15 mouse cellular contexts compared by ENCODE assay signal in the genomic region with DNA sequence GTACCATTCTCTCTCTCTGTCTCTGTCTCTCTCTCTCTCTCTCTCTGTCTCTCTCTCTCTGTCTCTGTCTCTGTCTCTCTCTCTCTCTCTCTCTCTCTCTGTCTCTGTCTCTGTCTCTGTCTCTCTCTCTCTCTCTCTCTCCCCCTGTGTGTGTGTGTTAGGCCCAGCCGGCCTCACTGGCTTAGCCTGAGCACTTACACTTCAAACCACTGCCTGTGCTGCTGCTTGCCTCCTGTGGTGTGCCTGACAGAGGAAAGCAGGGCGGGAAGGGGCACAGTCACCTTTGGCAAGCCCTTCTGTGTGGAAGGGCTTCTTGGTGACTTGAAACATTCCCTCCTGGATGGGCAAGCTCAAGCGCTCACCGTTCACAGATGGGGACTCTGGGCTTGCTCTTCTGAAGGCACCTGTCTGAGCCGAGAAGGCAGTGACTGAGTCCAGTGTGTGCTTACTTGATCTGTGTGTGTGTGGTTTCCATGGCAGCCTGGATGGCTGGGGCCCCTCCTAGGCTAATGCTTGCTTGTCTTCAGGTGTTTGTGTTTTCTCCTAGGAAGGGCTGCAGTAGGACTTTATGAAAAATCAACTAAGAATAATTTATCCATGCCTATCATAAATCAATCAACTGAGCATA. TPM values are rescaled to one million over a fixed set of nuclear protein-coding genes. Genes with fewer than 3 reads are reported as not detected.
DNase-seq lines count a peak whose midpoint lies in the region; ATAC-seq and TF ChIP-seq lines count a peak whose summit lies in the region.
"Had no signal": no experiment of that assay in that cellular context is flagged by ENCODE, and none has a peak within 500 bp of the region (broad histone marks: within the 10 kb centered on the region; RNA-seq: fewer than 3 reads in every experiment).

No protein-coding gene starts in this region.

- DNase-seq in heart, adult 18-20 months: no peak
- no peak for DNase-seq in MEL (ENCODE audit: low read depth, low spot score)
- no peak for DNase-seq in spleen, adult 18-20 months
- no peak for DNase-seq in spleen, postnatal 4 days (ENCODE audit: low spot score in 2 of 2)
- DNase-seq: B cell, adult 2 months; cerebellum, postnatal 10 days; thymus, adult 18-20 months had no signal

- no peak overlapping the region for H3K4me2 ChIP-seq in heart, embryonic 12.5 days
- peak overlapping the region; percentile 68 for H3K4me2 ChIP-seq in liver, embryonic 15.5 days
- no peak overlapping the region for H3K4me2 ChIP-seq in forebrain, embryonic 13.5 days
- H3K4me2 ChIP-seq: embryonic facial prominence, embryonic 15.5 days; heart, embryonic 15.5 days had no signal

- no peak for TF ChIP-seq CTCF in MEL (IDR thresholded peaks at IDR 0.05 in 2 of 3, conservative IDR thresholded peaks at IDR 0.05 in 1 of 3; ENCODE audit: control insufficient read depth in 1 of 3, insufficient read depth in 1 of 3, low read depth in 2 of 3, low read length in 3 of 3, poor library complexity in 1 of 3, severe bottlenecking in 1 of 3)

- H3K9ac ChIP-seq in heart, embryonic 12.5 days: no peak overlapping the region
- peak overlapping the region; percentile 40 for H3K9ac ChIP-seq in MEL (ENCODE audit: control insufficient read depth, low read depth, low read length, poor library complexity, severe bottlenecking)
- peak overlapping the region; percentile 57 for H3K9ac ChIP-seq in liver, embryonic 15.5 days
- H3K9ac ChIP-seq in forebrain, embryonic 13.5 days: no peak overlapping the region
- H3K9ac ChIP-seq: embryonic facial prominence, embryonic 15.5 days; heart, embryonic 15.5 days had no signal

- no peak for TF ChIP-seq POLR2A in MEL (IDR thresholded peaks at IDR 0.05; ENCODE audit: control insufficient read depth in 1 of 2, insufficient read depth in 1 of 2, low read depth in 1 of 2, low read length in 2 of 2, poor library complexity in 1 of 2)

- H3K4me3 ChIP-seq in heart, embryonic 12.5 days: no peak overlapping the region
- H3K4me3 ChIP-seq in MEL (ENCODE audit: control insufficient read depth in 1 of 2, insufficient read depth in 1 of 2, low read depth in 2 of 2, low read length in 2 of 2): no peak overlapping the region
- 0 out of 2 replicates have a peak overlapping the region, but pooled peaks have one; percentile 21 for H3K4me3 ChIP-seq in liver, embryonic 15.5 days (replicated peaks)
- H3K4me3 ChIP-seq in forebrain, embryonic 13.5 days: no peak overlapping the region
- H3K4me3 ChIP-seq: embryonic facial prominence, embryonic 15.5 days; heart, embryonic 15.5 days; layer of hippocampus, adult 2 months had no signal

- no peaks in the 10 kb centered on the region for H3K9me3 ChIP-seq in heart, embryonic 12.5 days (replicated peaks)
- H3K9me3 ChIP-seq in MEL (replicated peaks; ENCODE audit: insufficient read depth, low read length): no peaks in the 10 kb centered on the region
- no peaks in the 10 kb centered on the region for H3K9me3 ChIP-seq in liver, embryonic 15.5 days (replicated peaks)
- H3K9me3 ChIP-seq in forebrain, embryonic 13.5 days (replicated peaks): no peaks in the 10 kb centered on the region
- H3K9me3 ChIP-seq: embryonic facial prominence, embryonic 15.5 days; G1E; heart, embryonic 15.5 days had no signal

- H3K79me2 ChIP-seq in MEL (ENCODE audit: control insufficient read depth, insufficient read depth, low read length, poor library complexity): no peaks in the 10 kb centered on the region

- no peak for TF ChIP-seq RAD21 in MEL (IDR thresholded peaks at IDR 0.05; ENCODE audit: low read depth, low read length)

- ATAC-seq in heart, embryonic 12.5 days (ENCODE audit: insufficient number of reproducible peaks, low FRiP score): 0 out of 2 replicates have a peak, but pooled peaks have one; percentile 51
- ATAC-seq in erythroid progenitor cell, adult 5-6 weeks (replicated peaks; ENCODE audit: low FRiP score, poor library complexity, severe bottlenecking): peak; percentile 52
- ATAC-seq in liver, embryonic 15.5 days (ENCODE audit: insufficient read depth): peak; percentile 80
- no peak for ATAC-seq in forebrain, embryonic 13.5 days

- peaks cover 40% of the 10 kb centered on the region for H3K4me1 ChIP-seq in heart, embryonic 12.5 days (replicated peaks)
- peaks cover 42 to 49% of the 10 kb centered on the region in 2 experiments for H3K4me1 ChIP-seq in MEL (ENCODE audit: control insufficient read depth in 1 of 2, insufficient read depth in 2 of 2, low read length in 2 of 2)
- H3K4me1 ChIP-seq in liver, embryonic 15.5 days (replicated peaks): peaks cover 66% of the 10 kb centered on the region
- peaks cover 7% of the 10 kb centered on the region; the same call in 1 of the 2 replicates for H3K4me1 ChIP-seq in forebrain, embryonic 13.5 days

- H3K27me3 ChIP-seq in heart, embryonic 12.5 days (replicated peaks): no peaks in the 10 kb centered on the region
- no peaks in the 10 kb centered on the region for H3K27me3 ChIP-seq in MEL (ENCODE audit: control insufficient read depth in 1 of 2, insufficient read depth in 2 of 2, low read length in 2 of 2)
- no peaks in the 10 kb centered on the region for H3K27me3 ChIP-seq in liver, embryonic 15.5 days
- H3K27me3 ChIP-seq in forebrain, embryonic 13.5 days: no peaks in the 10 kb centered on the region
- H3K27me3 ChIP-seq: embryonic facial prominence, embryonic 15.5 days; heart, embryonic 15.5 days had no signal

- WGBS in heart, embryonic 12.5 days: 37% methylated on average over 5 of the region's 5 CpGs
- WGBS in liver, embryonic 15.5 days (ENCODE audit: insufficient replicate concordance): 43% methylated on average over 5 of the region's 5 CpGs
- 49% methylated on average over 5 of the region's 5 CpGs for WGBS in forebrain, embryonic 13.5 days

- peaks cover 12% of the 10 kb centered on the region for H3K36me3 ChIP-seq in heart, embryonic 12.5 days
- peaks cover 0 to 35% of the 10 kb centered on the region in 2 experiments; a peak in 3 of 4 replicates for H3K36me3 ChIP-seq in MEL (ENCODE audit: control insufficient read depth in 1 of 2, insufficient read depth in 2 of 2, low read length in 2 of 2)
- no peaks in the 10 kb centered on the region for H3K36me3 ChIP-seq in liver, embryonic 15.5 days (replicated peaks)
- H3K36me3 ChIP-seq in forebrain, embryonic 13.5 days (ENCODE audit: poor library complexity, severe bottlenecking): peaks cover 18% of the 10 kb centered on the region

- no peak overlapping the region for H3K27ac ChIP-seq in heart, embryonic 12.5 days (ENCODE audit: poor library complexity, severe bottlenecking)
- H3K27ac ChIP-seq in MEL (ENCODE audit: control insufficient read depth, low read depth, low read length): peak overlapping the region; percentile 52
- peak overlapping the region; percentile 94 for H3K27ac ChIP-seq in liver, embryonic 15.5 days (replicated peaks)
- H3K27ac ChIP-seq in forebrain, embryonic 13.5 days: no peak overlapping the region
- H3K27ac ChIP-seq: embryonic facial prominence, embryonic 15.5 days; heart, embryonic 15.5 days; layer of hippocampus, adult 2 months had no signal

- no peak for TF ChIP-seq EP300 in MEL (IDR thresholded peaks at IDR 0.05; ENCODE audit: low read depth in 1 of 2, low read length in 2 of 2)

TF ChIP-seq in MEL, 35 proteins besides CTCF, POLR2A, EP300 and RAD21:
- TF ChIP-seq POLR2AphosphoS5 (IDR thresholded peaks at IDR 0.05; ENCODE audit: borderline replicate concordance, low read depth, low read length) (no peak), TBP (IDR thresholded peaks at IDR 0.05; ENCODE audit: low read depth, low read length) (no peak), ZNF384 (IDR thresholded peaks at IDR 0.05; ENCODE audit: low read depth, low read length) (no peak), USF2 (IDR thresholded peaks at IDR 0.05; ENCODE audit: borderline replicate concordance in 1 of 2, insufficient read depth in 1 of 2, low read depth in 1 of 2, low read length in 2 of 2) (no peak), TCF12 (IDR thresholded peaks at IDR 0.05; ENCODE audit: low read depth, low read length) (no peak), POLR2AphosphoS2 (IDR thresholded peaks at IDR 0.05; ENCODE audit: low read length) (no peak), MYB (IDR thresholded peaks at IDR 0.05; ENCODE audit: low read depth, low read length) (no peak), USF1 (IDR thresholded peaks at IDR 0.05; ENCODE audit: low read depth, low read length) (no peak)

RNA-seq across cellular contexts. Expression of gene Mboat2, which starts 48.2 kb away (rescaled TPM):
- 35.8 and 37.1 TPM in 2 replicates for polyA plus RNA-seq in heart, embryonic 12.5 days (2016; fragmentation: Nextera tagmentation; extraction: Ambion mirVana)
- total RNA-seq in heart, adult 18-20 months (2021): 1 to 10 TPM; 8.7 to 8.9 TPM
- total RNA-seq in MEL (2012; rRNA removed): 13.5 and 14.4 TPM in 2 replicates
- polyA plus RNA-seq in MEL (2012; ENCODE audit: insufficient read depth in 1 of 2, insufficient read length in 2 of 2, low read depth in 1 of 2, low replicate concordance in 2 of 2, missing spikeins in 1 of 2): 10 to 100 TPM in 1 of 2 experiments, not detected in 1; 13.5 TPM
- total RNA-seq in erythroid progenitor cell, adult 5-6 weeks (2015; ENCODE audit: low replicate concordance): 68.1 and 117 TPM in 2 replicates
- total RNA-seq in erythroid progenitor cell, adult 5-6 weeks (2017; ENCODE audit: low replicate concordance): 79.5 and 84.0 TPM in 2 replicates
- 3.9 and 4.3 TPM in 2 replicates for polyA plus RNA-seq in liver, embryonic 15.5 days (2015; fragmentation: Nextera tagmentation; extraction: Ambion mirVana)
- 61.0 and 66.5 TPM in 2 replicates for polyA plus RNA-seq in forebrain, embryonic 13.5 days (2015; fragmentation: Nextera tagmentation; extraction: Ambion mirVana)

Comparison
In these comparisons a context has a peak if more than half of its experiments do, and no peak if none do; other contexts are left out.
1. H3K27ac ChIP-seq: peak in MEL (single experiment) and liver, embryonic 15.5 days (single experiment); none in heart, embryonic 12.5 days (single experiment) and forebrain, embryonic 13.5 days (single experiment).
2. H3K9ac ChIP-seq: peak in MEL (single experiment) and liver, embryonic 15.5 days (single experiment); none in heart, embryonic 12.5 days (single experiment) and forebrain, embryonic 13.5 days (single experiment).